Mouse (Mus musculus) embryonic fibroblast, embryonic 13.5 days (primary cell): ENCODE measurements at regions not wholly inside any gene's neighbourhood (a gene's known extent, or its start where the extent isn't known, plus 50 kb on each side); places are given as distances from the start of the nearest gene placed in this dataset.

Experiments used
- CTCF ChIP-seq: IDR thresholded peaks from 2 replicates; pipeline ENCODE4 v1.5.1; 2011; ENCODE audit warnings: mild to moderate bottlenecking, control low read depth, low read length, moderate library complexity, borderline replicate concordance; ENCODE audit not compliant: insufficient read depth
- POLR2A ChIP-seq: IDR thresholded peaks from 2 replicates; pipeline ENCODE4 v1.6.1; 2011; ENCODE audit warnings: low read depth, mild to moderate bottlenecking, control low read depth, low read length, moderate library complexity

DNA sequence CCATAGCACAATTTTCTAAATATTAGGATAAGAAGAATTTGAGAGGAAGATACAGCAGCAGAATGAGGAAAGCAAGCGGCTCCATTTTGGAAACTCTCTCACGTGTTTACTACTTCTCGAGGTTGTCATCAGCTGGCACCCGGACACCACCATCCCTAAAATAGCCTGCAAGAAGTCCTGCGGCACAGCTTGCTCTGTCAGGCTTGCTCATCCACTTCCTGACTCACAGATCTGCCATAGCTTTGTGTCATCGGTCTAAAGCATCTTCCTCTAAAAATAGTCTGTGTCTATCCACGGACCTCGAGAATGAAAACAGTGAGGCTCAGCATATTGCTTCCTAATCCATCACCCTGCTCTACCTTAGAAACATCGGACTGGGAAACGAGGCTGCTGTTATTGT, 222.3 kb upstream of the Gm11114 start:
- TF ChIP-seq CTCF (no peak), POLR2A (no peak)
